Mouse (Mus musculus) limb, embryonic 11.5 days (tissue): ENCODE measurements around the gene Gm9195. TPM values are rescaled to one million over a fixed set of nuclear protein-coding genes. Genes with fewer than 3 reads are reported as not detected.

Experiments used
- ATAC-seq: fragments of 200-750 bp; cut with Nextera tagmentation; 2 replicates; pipeline ENCODE4 v1.8.0; 2017; ENCODE audit warnings: low read depth; ENCODE audit not compliant: insufficient number of reproducible peaks, low FRiP score, low TSS enrichment
- DNase-seq: peaks from one replicate; pipeline ENCODE4 v3.0.0-alpha.2; 2015; ENCODE audit warnings: low spot score
- H3K27ac ChIP-seq: fragments of 300-500 bp; sonication (generic); replicated peaks from 2 replicates; pipeline ENCODE4 v1.5.1; 2014; ENCODE audit warnings: low read depth, mild to moderate bottlenecking, low read length
- H3K27me3 ChIP-seq: fragments of 300-500 bp; sonication (generic); 2 replicates; pipeline ENCODE4 v1.6.1; 2014; ENCODE audit warnings: mild to moderate bottlenecking, low read length, mixed read lengths; ENCODE audit not compliant: control insufficient read depth, insufficient read depth
- H3K36me3 ChIP-seq: fragments of 300-500 bp; sonication (generic); 2 replicates; pipeline ENCODE4 v1.6.1; 2014; ENCODE audit warnings: mild to moderate bottlenecking, low read length, moderate library complexity, mixed read lengths; ENCODE audit not compliant: control insufficient read depth, insufficient read depth
- H3K4me1 ChIP-seq: fragments of 300-500 bp; sonication (generic); 2 replicates; pipeline ENCODE4 v1.6.1; 2014; ENCODE audit warnings: low read length, mixed read lengths; ENCODE audit not compliant: control insufficient read depth, insufficient read depth
- H3K4me2 ChIP-seq: fragments of 300-500 bp; sonication (generic); 2 replicates; pipeline ENCODE4 v1.6.1; 2014; ENCODE audit warnings: low read depth, mild to moderate bottlenecking, moderate library complexity; ENCODE audit not compliant: severe bottlenecking
- H3K4me3 ChIP-seq: fragments of 300-500 bp; sonication (generic); 2 replicates; pipeline ENCODE4 v1.5.1; 2014; ENCODE audit warnings: low read depth, low read length
- H3K9ac ChIP-seq: fragments of 300-500 bp; sonication (generic); 2 replicates; pipeline ENCODE4 v1.6.1; 2014; ENCODE audit warnings: mild to moderate bottlenecking, low read length
- H3K9me3 ChIP-seq: fragments of 300-500 bp; sonication (generic); 2 replicates; pipeline ENCODE4 v1.6.1; 2016; ENCODE audit warnings: low read length; ENCODE audit not compliant: control insufficient read depth
- WGBS: fragments of 180-500 bp; shearing (Covaris S2); extraction: QIAGEN DNeasy Blood & Tissue Kit; methylation state at CpG from one replicate; pipeline ENCODE4 v1.1.7; 2014; 5-methylcytosine and 5-hydroxymethylcytosine counted together
- polyA plus RNA-seq: library from polyadenylated mRNA; unstranded; fragments of >200 nt; fragmentation: Nextera tagmentation; extraction: Ambion mirVana; gene quantifications from 2 replicates; pipeline ENCODE4 v1.2.1, GENCODE M21; 2014

The Gm9195 gene
- polyA plus RNA-seq = not detected in 2 replicates

DNA sequence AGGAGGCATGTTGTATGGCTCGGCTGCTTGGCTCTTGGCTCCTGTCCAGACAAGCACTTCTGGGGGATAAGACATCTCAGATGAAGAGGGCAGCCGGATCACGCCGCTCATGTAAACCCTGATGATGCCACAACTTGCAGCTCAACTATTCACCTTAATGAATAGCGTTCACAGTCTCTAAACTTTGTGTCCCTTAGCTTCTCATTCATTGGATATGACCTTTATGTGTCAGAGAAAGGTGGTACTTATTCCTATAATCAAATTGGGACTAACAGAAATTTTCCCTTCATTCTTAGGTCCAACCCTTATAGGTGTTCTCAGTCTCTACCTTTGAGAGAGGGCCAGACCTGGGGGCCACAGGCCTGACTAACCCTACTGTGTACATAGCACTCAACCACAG is at the start of gene Gm9195:
Gene Gm9195 (minus strand): TSS at position 101 of the 400 bp plus-strand sequence.
- Histone ChIP-seq H3K4me2 (no peak within 1 kb of the TSS), H3K9me3 (no peaks in the 10 kb centered on the region), H3K27me3 (no peaks in the 10 kb centered on the region), H3K4me1 (no peaks in the 10 kb centered on the region), H3K36me3 (no peaks in the 10 kb centered on the region), H3K27ac (no peak within 1 kb of the TSS), H3K4me3 (no peak within 1 kb of the TSS), H3K9ac (no peak within 1 kb of the TSS)
- DNase-seq = no peak
- ATAC-seq = no peak
- 82% methylated on average over 5 of the region's 5 CpGs for WGBS

DNA sequence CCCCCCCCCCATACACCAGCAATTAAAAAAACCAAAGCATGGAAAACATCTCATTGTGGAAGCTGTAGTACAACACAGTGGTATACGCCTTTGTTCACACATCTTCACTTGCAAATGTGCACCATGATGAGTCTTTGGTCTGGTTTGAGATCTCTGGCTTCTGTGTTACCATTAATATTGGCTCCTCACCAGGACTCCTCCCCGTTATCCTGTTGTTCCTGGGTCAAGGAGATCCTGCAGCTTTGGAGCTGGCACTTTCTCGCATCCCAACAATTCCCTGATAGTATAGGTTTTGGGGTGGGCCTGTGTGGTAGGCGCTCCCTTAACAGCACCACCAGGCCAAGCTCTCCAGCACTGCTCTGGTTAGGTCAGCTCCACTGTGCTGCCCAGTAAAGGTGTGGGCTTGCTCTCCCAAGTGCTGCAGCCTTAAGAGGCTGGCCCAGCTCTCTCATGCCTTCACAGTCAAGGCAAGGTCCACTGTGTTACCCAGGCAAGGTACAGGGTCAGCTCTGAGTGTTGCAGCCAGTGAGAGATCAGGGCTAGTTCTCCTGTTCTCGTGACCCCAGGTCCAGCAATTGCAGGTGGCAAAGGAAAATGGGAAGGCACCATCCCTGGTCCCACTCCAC is 44.9 kb upstream of the Gm9195 start:
- 85% methylated on average over 5 of the region's 5 CpGs for WGBS
- Histone ChIP-seq H3K4me2 (no peak overlapping the region), H3K27me3 (peaks cover 13% of the 10 kb centered on the region), H3K4me3 (no peak overlapping the region), H3K9me3 (no peaks in the 10 kb centered on the region), H3K9ac (no peak overlapping the region), H3K36me3 (peaks cover 7% of the 10 kb centered on the region; the same call in 1 of the 2 replicates), H3K4me1 (0 out of 2 replicates have a peak, but pooled peaks cover 3% of the 10 kb centered on the region), H3K27ac (no peak overlapping the region)
- ATAC-seq = no peak
- peak; percentile 17 for DNase-seq

DNA sequence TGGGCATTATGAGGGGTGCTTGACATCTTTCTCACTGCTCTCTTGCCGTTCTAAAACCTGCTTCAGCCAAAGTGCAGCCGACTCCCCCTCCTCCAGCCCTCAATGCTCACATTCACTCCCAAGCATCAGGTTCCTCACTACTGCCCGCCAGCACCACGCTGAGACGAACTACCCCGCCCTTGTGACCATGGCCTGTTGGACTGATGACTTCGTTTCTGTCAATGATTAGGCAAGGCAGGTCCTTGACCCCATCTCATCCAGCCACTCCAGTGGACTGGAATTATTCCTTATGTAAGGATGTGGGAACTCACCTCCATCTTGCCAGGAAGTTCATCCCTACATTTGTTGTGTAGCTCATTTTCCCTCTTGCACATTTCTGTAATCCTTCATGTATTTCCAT is 42.2 kb upstream of the Gm9195 start:
- Histone ChIP-seq H3K4me1 (0 out of 2 replicates have a peak, but pooled peaks cover 3% of the 10 kb centered on the region), H3K36me3 (no peaks in the 10 kb centered on the region), H3K27me3 (peaks cover 15% of the 10 kb centered on the region), H3K4me3 (no peak overlapping the region), H3K9me3 (no peaks in the 10 kb centered on the region), H3K4me2 (no peak overlapping the region), H3K9ac (no peak overlapping the region), H3K27ac (no peak overlapping the region)
- DNase-seq = peak; percentile 19
- WGBS = 81% methylated on average over 7 of the region's 7 CpGs
- ATAC-seq = no peak

DNA sequence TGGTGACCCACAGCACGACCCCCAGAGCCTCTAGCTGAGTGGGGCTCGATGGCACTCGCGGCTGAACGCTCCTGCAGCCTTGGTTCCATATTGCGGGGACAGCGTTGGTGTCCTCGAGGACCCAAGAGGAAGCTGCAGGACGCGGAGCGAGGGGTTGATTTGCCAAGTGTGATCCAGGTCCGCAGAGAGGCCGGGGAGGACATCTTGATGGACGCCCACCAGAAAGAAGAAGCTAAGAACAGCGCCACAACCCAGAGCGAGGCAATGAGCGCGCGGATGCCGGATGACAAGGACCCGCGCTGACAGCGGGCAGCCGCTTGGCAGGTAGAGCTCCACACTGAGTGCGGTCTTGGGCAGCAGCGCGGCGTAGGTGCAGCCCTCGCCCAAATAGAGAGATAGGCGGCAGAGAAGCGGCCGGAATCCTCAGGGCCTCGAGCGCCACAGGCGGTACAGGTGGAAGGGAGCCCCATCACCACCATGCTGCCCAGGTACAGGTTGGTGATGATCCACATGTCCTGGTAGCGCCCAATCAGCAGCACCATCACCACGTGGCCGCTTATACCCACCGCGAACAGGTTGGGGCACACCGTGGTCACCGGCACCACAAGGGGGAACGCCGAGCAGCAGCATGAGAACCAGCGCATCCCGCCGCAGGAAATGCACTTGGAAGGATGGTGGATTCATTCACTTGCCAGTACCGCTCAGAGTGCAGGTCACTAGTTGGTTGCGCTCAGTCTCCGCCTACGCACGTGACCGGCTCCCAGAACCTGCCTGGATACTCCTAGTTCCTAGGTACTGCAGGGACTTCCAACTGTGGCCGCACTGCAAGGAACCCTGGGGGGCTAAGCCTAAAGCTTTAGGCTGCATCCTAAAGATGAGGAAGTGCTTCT is 40.6 kb upstream of the Gm9195 start:
- no peak overlapping the region for H3K9ac ChIP-seq

DNA sequence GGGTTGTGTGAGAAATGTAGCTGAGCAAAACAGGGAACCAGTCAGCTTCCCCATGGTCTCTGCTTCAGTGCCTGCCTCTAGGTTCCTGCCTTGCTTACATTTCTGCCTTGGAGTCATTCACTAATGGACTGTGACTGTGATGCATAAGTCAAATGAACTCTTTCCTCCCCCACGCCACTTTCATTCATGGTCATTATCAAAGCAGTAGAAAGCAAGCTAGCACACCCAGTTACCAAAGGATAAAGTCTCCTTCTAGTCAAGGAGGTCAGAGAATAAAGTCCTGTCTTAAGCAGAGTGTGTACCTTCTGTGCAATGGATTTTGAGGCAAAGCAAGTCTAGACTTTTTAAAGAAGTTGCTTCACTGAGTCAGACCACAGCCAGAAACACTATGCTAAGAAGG is 35.5 kb upstream of the Gm9195 start:
- Histone ChIP-seq H3K9me3 (no peaks in the 10 kb centered on the region), H3K36me3 (no peaks in the 10 kb centered on the region), H3K4me1 (0 out of 2 replicates have a peak, but pooled peaks cover 3% of the 10 kb centered on the region), H3K4me3 (no peak overlapping the region), H3K27ac (no peak overlapping the region), H3K27me3 (peaks cover 8% of the 10 kb centered on the region), H3K4me2 (no peak overlapping the region), H3K9ac (no peak overlapping the region)
- 84% methylated on average over 1 of the region's 1 CpGs for WGBS
- DNase-seq (no peak), ATAC-seq (no peak)

More for the DNA sequence above, 40.6 kb upstream of the Gm9195 start:
- Histone ChIP-seq H3K4me1 (0 out of 2 replicates have a peak, but pooled peaks cover 3% of the 10 kb centered on the region), H3K4me2 (peak overlapping the region; percentile 62), H3K4me3 (peak overlapping the region; percentile 34), H3K27ac (no peak overlapping the region), H3K9me3 (no peaks in the 10 kb centered on the region), H3K27me3 (peaks cover 15% of the 10 kb centered on the region), H3K36me3 (no peaks in the 10 kb centered on the region)
- 2% methylated on average over 54 of the region's 54 CpGs for WGBS
- ATAC-seq (peak; percentile 70), DNase-seq (peak; percentile 70)

DNA sequence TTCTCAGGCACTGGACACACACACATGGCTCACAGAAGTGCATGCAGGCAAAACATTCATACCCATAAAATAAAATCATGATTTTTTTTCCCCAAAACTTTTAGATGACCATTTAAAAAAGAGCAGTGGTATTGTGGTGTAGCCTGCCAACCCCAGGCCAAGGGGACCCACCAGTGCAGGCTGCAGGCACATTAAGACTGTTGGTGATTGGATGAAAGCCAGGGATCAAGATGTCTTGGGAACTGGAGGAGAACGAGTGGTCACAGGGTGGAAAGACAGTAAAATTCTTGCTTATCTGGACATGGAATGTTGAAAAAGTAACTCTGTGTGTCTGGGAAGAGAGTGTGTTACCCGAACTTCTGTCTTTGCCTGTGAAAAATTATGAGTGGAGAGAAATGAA is 27.9 kb upstream of the Gm9195 start:
- H3K27ac ChIP-seq = no peak overlapping the region
- H3K9ac ChIP-seq = no peak overlapping the region
- H3K4me2 ChIP-seq = no peak overlapping the region
- WGBS = 62% methylated on average over 2 of the region's 2 CpGs
- no peaks in the 10 kb centered on the region for H3K36me3 ChIP-seq
- DNase-seq (no peak), ATAC-seq (no peak)
- H3K4me1 ChIP-seq = no peaks in the 10 kb centered on the region
- no peak overlapping the region for H3K4me3 ChIP-seq
- no peaks in the 10 kb centered on the region for H3K9me3 ChIP-seq
- no peaks in the 10 kb centered on the region for H3K27me3 ChIP-seq

DNA sequence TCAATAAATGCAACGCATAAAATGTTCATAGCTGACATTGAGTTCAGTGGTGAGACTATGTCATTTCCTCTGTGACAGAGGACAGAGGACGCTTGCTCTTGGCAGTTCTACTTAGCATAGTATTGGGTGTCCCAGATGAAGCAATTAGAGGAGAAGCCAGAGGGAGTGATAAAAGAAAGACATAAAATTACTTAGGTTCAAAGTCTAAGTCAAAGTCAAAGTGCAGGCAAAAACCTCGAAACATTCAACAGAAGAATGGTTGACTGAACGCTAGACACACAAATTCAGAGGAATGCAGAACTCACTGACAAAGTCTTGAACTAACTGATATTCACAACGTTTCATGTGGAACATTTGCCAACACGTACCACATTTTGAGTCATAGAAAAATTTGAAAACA is 27.1 kb upstream of the Gm9195 start:
- Histone ChIP-seq H3K36me3 (no peaks in the 10 kb centered on the region), H3K4me1 (no peaks in the 10 kb centered on the region), H3K9ac (no peak overlapping the region), H3K4me2 (no peak overlapping the region), H3K27me3 (no peaks in the 10 kb centered on the region), H3K27ac (no peak overlapping the region), H3K4me3 (no peak overlapping the region), H3K9me3 (no peaks in the 10 kb centered on the region)
- DNase-seq = no peak
- ATAC-seq = no peak
- 76% methylated on average over 6 of the region's 6 CpGs for WGBS

DNA sequence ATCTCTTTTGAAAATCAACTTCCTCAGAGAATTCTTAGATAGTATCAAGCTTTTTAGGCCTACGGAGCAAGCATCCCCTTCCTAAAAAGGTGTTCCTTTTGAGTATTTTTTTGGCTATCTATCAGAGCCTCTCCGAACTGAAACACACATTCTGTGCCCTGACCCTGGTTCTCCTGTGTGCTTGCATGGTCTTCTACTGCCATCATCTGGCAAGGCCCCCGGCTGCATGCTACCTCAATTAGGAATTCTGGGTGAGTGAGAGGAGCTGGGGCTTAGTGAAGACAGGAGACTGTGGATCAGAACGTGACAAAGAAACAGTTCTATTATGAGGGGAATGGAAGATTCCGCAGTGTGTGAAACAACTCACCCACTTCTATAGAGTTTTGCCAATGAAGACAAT is 24.7 kb upstream of the Gm9195 start:
- peak; percentile 69 for DNase-seq
- H3K4me1 ChIP-seq = no peaks in the 10 kb centered on the region
- H3K27me3 ChIP-seq = no peaks in the 10 kb centered on the region
- H3K27ac ChIP-seq = no peak overlapping the region
- no peak overlapping the region for H3K4me3 ChIP-seq
- no peak overlapping the region for H3K4me2 ChIP-seq
- H3K9ac ChIP-seq = no peak overlapping the region
- no peaks in the 10 kb centered on the region for H3K9me3 ChIP-seq
- H3K36me3 ChIP-seq = no peaks in the 10 kb centered on the region
- 26% methylated on average over 5 of the region's 5 CpGs for WGBS
- ATAC-seq = no peak
